Mouse (Mus musculus) intestine, embryonic 16.5 days (tissue): ENCODE measurements around the gene Gm9195. TPM values are rescaled to one million over a fixed set of nuclear protein-coding genes. Genes with fewer than 3 reads are reported as not detected.

Source experiments
- ATAC-seq: fragments of 200-750 bp; cut with Nextera tagmentation; 2 replicates; pipeline ENCODE4 v1.8.0; 2017; ENCODE audit warnings: moderate TSS enrichment, moderate library complexity
- H3K27ac ChIP-seq: fragments of 300-500 bp; sonication (generic); 2 replicates; pipeline ENCODE4 v1.5.1; 2014; ENCODE audit warnings: mild to moderate bottlenecking, low read length
- H3K27me3 ChIP-seq: fragments of 300-500 bp; sonication (generic); replicated peaks from 2 replicates; pipeline ENCODE4 v1.6.1; 2014; ENCODE audit warnings: low read length, control low read depth, mixed read lengths; ENCODE audit not compliant: control insufficient read depth, insufficient read depth
- H3K36me3 ChIP-seq: fragments of 300-500 bp; sonication (generic); 2 replicates; pipeline ENCODE4 v1.6.1; 2014; ENCODE audit warnings: low read length, control low read depth; ENCODE audit not compliant: control insufficient read depth, insufficient read depth
- H3K4me1 ChIP-seq: fragments of 300-500 bp; sonication (generic); 2 replicates; pipeline ENCODE4 v1.6.1; 2014; ENCODE audit warnings: low read length, control low read depth, mixed read lengths; ENCODE audit not compliant: control insufficient read depth, insufficient read depth
- H3K4me2 ChIP-seq: fragments of 300-500 bp; sonication (generic); 2 replicates; pipeline ENCODE4 v1.6.1; 2014; ENCODE audit warnings: low read depth, low read length, control low read depth
- H3K4me3 ChIP-seq: fragments of 300-500 bp; sonication (generic); 2 replicates; pipeline ENCODE4 v1.5.1; 2014; ENCODE audit warnings: mild to moderate bottlenecking, low read length
- H3K9ac ChIP-seq: fragments of 300-500 bp; sonication (generic); 2 replicates; pipeline ENCODE4 v1.6.1; 2014; ENCODE audit warnings: low read depth, low read length
- H3K9me3 ChIP-seq: fragments of 300-500 bp; sonication (generic); 2 replicates; pipeline ENCODE4 v1.6.1; 2016; ENCODE audit warnings: low read length, control low read depth; ENCODE audit not compliant: control insufficient read depth
- WGBS: fragments of 180-500 bp; shearing (Covaris S2); extraction: QIAGEN DNeasy Blood & Tissue Kit; methylation state at CpG from one replicate; pipeline ENCODE4 v1.1.7; 2014; 5-methylcytosine and 5-hydroxymethylcytosine counted together
- polyA plus RNA-seq: library from polyadenylated mRNA; unstranded; fragments of >200 nt; fragmentation: Nextera tagmentation; extraction: Ambion mirVana; gene quantifications from 2 replicates; pipeline ENCODE4 v1.2.1, GENCODE M21; 2015

Gm9195 gene
- not detected in 2 replicates for polyA plus RNA-seq

DNA sequence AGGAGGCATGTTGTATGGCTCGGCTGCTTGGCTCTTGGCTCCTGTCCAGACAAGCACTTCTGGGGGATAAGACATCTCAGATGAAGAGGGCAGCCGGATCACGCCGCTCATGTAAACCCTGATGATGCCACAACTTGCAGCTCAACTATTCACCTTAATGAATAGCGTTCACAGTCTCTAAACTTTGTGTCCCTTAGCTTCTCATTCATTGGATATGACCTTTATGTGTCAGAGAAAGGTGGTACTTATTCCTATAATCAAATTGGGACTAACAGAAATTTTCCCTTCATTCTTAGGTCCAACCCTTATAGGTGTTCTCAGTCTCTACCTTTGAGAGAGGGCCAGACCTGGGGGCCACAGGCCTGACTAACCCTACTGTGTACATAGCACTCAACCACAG is at the start of gene Gm9195:
Gene Gm9195, minus strand, starts transcription at position 101 of the 400 bp plus-strand sequence.
- Histone ChIP-seq H3K9ac (no peak within 1 kb of the TSS), H3K4me1 (no peaks in the 10 kb centered on the region), H3K4me3 (no peak within 1 kb of the TSS), H3K36me3 (no peaks in the 10 kb centered on the region), H3K9me3 (no peaks in the 10 kb centered on the region), H3K4me2 (no peak within 1 kb of the TSS), H3K27ac (no peak within 1 kb of the TSS), H3K27me3 (no peaks in the 10 kb centered on the region)
- ATAC-seq = no peak
- WGBS = 70% methylated on average over 5 of the region's 5 CpGs

DNA sequence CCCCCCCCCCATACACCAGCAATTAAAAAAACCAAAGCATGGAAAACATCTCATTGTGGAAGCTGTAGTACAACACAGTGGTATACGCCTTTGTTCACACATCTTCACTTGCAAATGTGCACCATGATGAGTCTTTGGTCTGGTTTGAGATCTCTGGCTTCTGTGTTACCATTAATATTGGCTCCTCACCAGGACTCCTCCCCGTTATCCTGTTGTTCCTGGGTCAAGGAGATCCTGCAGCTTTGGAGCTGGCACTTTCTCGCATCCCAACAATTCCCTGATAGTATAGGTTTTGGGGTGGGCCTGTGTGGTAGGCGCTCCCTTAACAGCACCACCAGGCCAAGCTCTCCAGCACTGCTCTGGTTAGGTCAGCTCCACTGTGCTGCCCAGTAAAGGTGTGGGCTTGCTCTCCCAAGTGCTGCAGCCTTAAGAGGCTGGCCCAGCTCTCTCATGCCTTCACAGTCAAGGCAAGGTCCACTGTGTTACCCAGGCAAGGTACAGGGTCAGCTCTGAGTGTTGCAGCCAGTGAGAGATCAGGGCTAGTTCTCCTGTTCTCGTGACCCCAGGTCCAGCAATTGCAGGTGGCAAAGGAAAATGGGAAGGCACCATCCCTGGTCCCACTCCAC is 44.9 kb upstream of the Gm9195 start:
- H3K9me3 ChIP-seq = no peaks in the 10 kb centered on the region
- no peak for ATAC-seq
- H3K27me3 ChIP-seq = peaks cover 8% of the 10 kb centered on the region; the same call in 1 of the 2 replicates
- no peak overlapping the region for H3K9ac ChIP-seq
- no peak overlapping the region for H3K4me3 ChIP-seq
- no peak overlapping the region for H3K4me2 ChIP-seq
- H3K36me3 ChIP-seq = 0 out of 2 replicates have a peak, but pooled peaks cover 6% of the 10 kb centered on the region
- 80% methylated on average over 5 of the region's 5 CpGs for WGBS
- H3K27ac ChIP-seq = no peak overlapping the region
- H3K4me1 ChIP-seq = peaks cover 7% of the 10 kb centered on the region

DNA sequence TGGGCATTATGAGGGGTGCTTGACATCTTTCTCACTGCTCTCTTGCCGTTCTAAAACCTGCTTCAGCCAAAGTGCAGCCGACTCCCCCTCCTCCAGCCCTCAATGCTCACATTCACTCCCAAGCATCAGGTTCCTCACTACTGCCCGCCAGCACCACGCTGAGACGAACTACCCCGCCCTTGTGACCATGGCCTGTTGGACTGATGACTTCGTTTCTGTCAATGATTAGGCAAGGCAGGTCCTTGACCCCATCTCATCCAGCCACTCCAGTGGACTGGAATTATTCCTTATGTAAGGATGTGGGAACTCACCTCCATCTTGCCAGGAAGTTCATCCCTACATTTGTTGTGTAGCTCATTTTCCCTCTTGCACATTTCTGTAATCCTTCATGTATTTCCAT is 42.2 kb upstream of the Gm9195 start:
- H3K27ac ChIP-seq = no peak overlapping the region
- WGBS = 65% methylated on average over 7 of the region's 7 CpGs
- no peak overlapping the region for H3K4me2 ChIP-seq
- H3K4me3 ChIP-seq = no peak overlapping the region
- ATAC-seq = peak; percentile 57; the same call in 1 of the 2 replicates
- H3K9me3 ChIP-seq = no peaks in the 10 kb centered on the region
- peaks cover 7% of the 10 kb centered on the region for H3K4me1 ChIP-seq
- no peaks in the 10 kb centered on the region for H3K36me3 ChIP-seq
- peaks cover 17% of the 10 kb centered on the region for H3K27me3 ChIP-seq
- H3K9ac ChIP-seq = no peak overlapping the region

DNA sequence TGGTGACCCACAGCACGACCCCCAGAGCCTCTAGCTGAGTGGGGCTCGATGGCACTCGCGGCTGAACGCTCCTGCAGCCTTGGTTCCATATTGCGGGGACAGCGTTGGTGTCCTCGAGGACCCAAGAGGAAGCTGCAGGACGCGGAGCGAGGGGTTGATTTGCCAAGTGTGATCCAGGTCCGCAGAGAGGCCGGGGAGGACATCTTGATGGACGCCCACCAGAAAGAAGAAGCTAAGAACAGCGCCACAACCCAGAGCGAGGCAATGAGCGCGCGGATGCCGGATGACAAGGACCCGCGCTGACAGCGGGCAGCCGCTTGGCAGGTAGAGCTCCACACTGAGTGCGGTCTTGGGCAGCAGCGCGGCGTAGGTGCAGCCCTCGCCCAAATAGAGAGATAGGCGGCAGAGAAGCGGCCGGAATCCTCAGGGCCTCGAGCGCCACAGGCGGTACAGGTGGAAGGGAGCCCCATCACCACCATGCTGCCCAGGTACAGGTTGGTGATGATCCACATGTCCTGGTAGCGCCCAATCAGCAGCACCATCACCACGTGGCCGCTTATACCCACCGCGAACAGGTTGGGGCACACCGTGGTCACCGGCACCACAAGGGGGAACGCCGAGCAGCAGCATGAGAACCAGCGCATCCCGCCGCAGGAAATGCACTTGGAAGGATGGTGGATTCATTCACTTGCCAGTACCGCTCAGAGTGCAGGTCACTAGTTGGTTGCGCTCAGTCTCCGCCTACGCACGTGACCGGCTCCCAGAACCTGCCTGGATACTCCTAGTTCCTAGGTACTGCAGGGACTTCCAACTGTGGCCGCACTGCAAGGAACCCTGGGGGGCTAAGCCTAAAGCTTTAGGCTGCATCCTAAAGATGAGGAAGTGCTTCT is 40.6 kb upstream of the Gm9195 start:
- no peaks in the 10 kb centered on the region for H3K36me3 ChIP-seq
- peak overlapping the region; percentile 51 for H3K4me3 ChIP-seq
- ATAC-seq = peak; percentile 88
- H3K9ac ChIP-seq = peak overlapping the region; percentile 32; the same call in 1 of the 2 replicates
- no peak overlapping the region for H3K27ac ChIP-seq
- peaks cover 17% of the 10 kb centered on the region for H3K27me3 ChIP-seq
- no peaks in the 10 kb centered on the region for H3K9me3 ChIP-seq
- H3K4me2 ChIP-seq = peak overlapping the region; percentile 94
- 1% methylated on average over 54 of the region's 54 CpGs for WGBS
- H3K4me1 ChIP-seq = peaks cover 7% of the 10 kb centered on the region

DNA sequence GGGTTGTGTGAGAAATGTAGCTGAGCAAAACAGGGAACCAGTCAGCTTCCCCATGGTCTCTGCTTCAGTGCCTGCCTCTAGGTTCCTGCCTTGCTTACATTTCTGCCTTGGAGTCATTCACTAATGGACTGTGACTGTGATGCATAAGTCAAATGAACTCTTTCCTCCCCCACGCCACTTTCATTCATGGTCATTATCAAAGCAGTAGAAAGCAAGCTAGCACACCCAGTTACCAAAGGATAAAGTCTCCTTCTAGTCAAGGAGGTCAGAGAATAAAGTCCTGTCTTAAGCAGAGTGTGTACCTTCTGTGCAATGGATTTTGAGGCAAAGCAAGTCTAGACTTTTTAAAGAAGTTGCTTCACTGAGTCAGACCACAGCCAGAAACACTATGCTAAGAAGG is 35.5 kb upstream of the Gm9195 start:
- WGBS = 78% methylated on average over 1 of the region's 1 CpGs
- Histone ChIP-seq H3K4me3 (no peak overlapping the region), H3K36me3 (no peaks in the 10 kb centered on the region), H3K4me1 (peaks cover 4% of the 10 kb centered on the region; the same call in 1 of the 2 replicates), H3K27me3 (peaks cover 15% of the 10 kb centered on the region), H3K4me2 (no peak overlapping the region), H3K27ac (no peak overlapping the region), H3K9me3 (no peaks in the 10 kb centered on the region), H3K9ac (no peak overlapping the region)
- no peak for ATAC-seq

DNA sequence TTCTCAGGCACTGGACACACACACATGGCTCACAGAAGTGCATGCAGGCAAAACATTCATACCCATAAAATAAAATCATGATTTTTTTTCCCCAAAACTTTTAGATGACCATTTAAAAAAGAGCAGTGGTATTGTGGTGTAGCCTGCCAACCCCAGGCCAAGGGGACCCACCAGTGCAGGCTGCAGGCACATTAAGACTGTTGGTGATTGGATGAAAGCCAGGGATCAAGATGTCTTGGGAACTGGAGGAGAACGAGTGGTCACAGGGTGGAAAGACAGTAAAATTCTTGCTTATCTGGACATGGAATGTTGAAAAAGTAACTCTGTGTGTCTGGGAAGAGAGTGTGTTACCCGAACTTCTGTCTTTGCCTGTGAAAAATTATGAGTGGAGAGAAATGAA is 27.9 kb upstream of the Gm9195 start:
- no peak overlapping the region for H3K9ac ChIP-seq
- H3K27ac ChIP-seq = no peak overlapping the region
- ATAC-seq = no peak
- H3K4me3 ChIP-seq = no peak overlapping the region
- no peaks in the 10 kb centered on the region for H3K27me3 ChIP-seq
- no peaks in the 10 kb centered on the region for H3K36me3 ChIP-seq
- no peak overlapping the region for H3K4me2 ChIP-seq
- H3K4me1 ChIP-seq = no peaks in the 10 kb centered on the region
- no peaks in the 10 kb centered on the region for H3K9me3 ChIP-seq
- WGBS = 37% methylated on average over 2 of the region's 2 CpGs

DNA sequence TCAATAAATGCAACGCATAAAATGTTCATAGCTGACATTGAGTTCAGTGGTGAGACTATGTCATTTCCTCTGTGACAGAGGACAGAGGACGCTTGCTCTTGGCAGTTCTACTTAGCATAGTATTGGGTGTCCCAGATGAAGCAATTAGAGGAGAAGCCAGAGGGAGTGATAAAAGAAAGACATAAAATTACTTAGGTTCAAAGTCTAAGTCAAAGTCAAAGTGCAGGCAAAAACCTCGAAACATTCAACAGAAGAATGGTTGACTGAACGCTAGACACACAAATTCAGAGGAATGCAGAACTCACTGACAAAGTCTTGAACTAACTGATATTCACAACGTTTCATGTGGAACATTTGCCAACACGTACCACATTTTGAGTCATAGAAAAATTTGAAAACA is 27.1 kb upstream of the Gm9195 start:
- no peak overlapping the region for H3K4me2 ChIP-seq
- no peak for ATAC-seq
- H3K9ac ChIP-seq = no peak overlapping the region
- no peaks in the 10 kb centered on the region for H3K4me1 ChIP-seq
- H3K27me3 ChIP-seq = no peaks in the 10 kb centered on the region
- H3K9me3 ChIP-seq = no peaks in the 10 kb centered on the region
- no peak overlapping the region for H3K27ac ChIP-seq
- no peaks in the 10 kb centered on the region for H3K36me3 ChIP-seq
- H3K4me3 ChIP-seq = no peak overlapping the region
- WGBS = 71% methylated on average over 6 of the region's 6 CpGs

DNA sequence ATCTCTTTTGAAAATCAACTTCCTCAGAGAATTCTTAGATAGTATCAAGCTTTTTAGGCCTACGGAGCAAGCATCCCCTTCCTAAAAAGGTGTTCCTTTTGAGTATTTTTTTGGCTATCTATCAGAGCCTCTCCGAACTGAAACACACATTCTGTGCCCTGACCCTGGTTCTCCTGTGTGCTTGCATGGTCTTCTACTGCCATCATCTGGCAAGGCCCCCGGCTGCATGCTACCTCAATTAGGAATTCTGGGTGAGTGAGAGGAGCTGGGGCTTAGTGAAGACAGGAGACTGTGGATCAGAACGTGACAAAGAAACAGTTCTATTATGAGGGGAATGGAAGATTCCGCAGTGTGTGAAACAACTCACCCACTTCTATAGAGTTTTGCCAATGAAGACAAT is 24.7 kb upstream of the Gm9195 start:
- 25% methylated on average over 5 of the region's 5 CpGs for WGBS
- H3K9ac ChIP-seq = no peak overlapping the region
- no peaks in the 10 kb centered on the region for H3K36me3 ChIP-seq
- no peak overlapping the region for H3K27ac ChIP-seq
- H3K9me3 ChIP-seq = no peaks in the 10 kb centered on the region
- no peaks in the 10 kb centered on the region for H3K27me3 ChIP-seq
- H3K4me2 ChIP-seq = no peak overlapping the region
- H3K4me3 ChIP-seq = no peak overlapping the region
- no peak for ATAC-seq
- no peaks in the 10 kb centered on the region for H3K4me1 ChIP-seq

DNA sequence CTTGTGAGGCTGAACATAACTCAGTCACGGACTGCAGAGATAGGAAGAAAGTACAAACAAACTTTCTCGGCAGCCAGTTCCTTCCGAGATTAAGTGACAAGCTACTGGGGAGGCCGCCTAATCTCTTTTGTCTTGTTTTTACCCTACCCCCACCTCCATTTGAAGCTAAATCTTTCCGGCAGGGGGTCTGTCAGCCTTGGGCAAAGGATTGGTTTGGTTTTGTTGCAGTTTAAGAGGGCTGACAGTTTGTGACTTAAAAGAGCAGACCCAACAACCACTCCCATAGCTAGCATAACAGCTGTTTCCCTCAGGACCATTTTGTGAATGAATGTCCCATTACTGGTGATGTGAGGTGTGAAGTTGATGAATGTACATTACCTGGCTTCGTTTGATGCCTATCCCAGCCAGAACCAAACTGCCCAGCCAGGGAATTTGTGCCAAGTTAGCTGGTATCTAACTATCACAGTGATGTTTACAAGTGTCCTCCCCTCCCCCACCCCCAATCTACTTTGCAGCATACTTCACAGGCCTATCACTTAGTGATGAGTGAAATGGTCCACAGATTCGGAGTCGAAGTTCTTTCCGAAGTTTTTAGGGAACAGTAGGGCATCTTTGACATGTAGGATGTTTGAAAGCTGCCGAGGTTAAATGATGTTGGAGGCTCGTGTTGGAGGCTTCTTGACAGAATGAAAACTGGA is 15.2 kb upstream of the Gm9195 start:
- no peaks in the 10 kb centered on the region for H3K9me3 ChIP-seq
- H3K36me3 ChIP-seq = no peaks in the 10 kb centered on the region
- no peaks in the 10 kb centered on the region for H3K27me3 ChIP-seq
- peak overlapping the region; percentile 70 for H3K4me2 ChIP-seq
- 20% methylated on average over 11 of the region's 11 CpGs for WGBS
- peak; percentile 16; the same call in 1 of the 2 replicates for ATAC-seq
- peak overlapping the region; percentile 37 for H3K4me3 ChIP-seq
- no peak overlapping the region for H3K27ac ChIP-seq
- H3K4me1 ChIP-seq = 0 out of 2 replicates have a peak, but pooled peaks cover 8% of the 10 kb centered on the region
- peak overlapping the region; percentile 41 for H3K9ac ChIP-seq
